Mouse (Mus musculus) liver, postnatal 0 days (tissue): ENCODE results near the gene Xkr7.

ENCODE experiments used
- CTCF ChIP-seq: sonication (generic); IDR thresholded peaks from 2 replicates; pipeline ENCODE4 v1.5.1; 2016; ENCODE audit warnings: antibody characterized with exemption, low read depth
- EP300 ChIP-seq: IDR thresholded peaks from 2 replicates; pipeline ENCODE4 v1.6.1; 2016; ENCODE audit warnings: antibody characterized with exemption, low read depth, mild to moderate bottlenecking

DNA sequence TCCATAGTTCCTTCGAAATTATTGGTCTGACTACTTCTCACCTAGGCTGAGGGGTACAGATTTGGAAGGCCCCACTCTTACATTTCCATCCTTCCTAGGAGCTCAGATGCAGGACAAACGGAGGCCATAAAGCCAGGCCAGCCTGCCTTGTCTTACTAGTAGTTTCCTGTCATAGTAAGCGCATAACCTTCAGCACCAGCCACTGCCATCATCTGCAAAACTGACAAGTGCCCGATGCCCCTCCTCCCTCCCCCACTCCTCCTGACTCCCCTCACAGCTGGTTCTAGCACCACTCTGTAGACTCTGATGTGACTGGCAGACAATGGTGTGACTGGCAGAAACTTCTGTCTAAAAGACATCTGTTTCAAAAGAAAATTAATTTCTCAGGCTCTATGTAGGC, 54.5 kb downstream of the Xkr7 start:
- TF ChIP-seq CTCF (no peak), EP300 (no peak)
